Mouse (Mus musculus) cerebral cortex, adult 2 months (tissue): ENCODE measurements around the gene Pitpnm2.

ENCODE experiments used
- WGBS: fragments of 180-500 bp; shearing (Covaris S2); methylation state at CpG from one replicate; pipeline ENCODE4 v1.1.7; 2018; 5-methylcytosine and 5-hydroxymethylcytosine counted together

Pitpnm2 gene

DNA sequence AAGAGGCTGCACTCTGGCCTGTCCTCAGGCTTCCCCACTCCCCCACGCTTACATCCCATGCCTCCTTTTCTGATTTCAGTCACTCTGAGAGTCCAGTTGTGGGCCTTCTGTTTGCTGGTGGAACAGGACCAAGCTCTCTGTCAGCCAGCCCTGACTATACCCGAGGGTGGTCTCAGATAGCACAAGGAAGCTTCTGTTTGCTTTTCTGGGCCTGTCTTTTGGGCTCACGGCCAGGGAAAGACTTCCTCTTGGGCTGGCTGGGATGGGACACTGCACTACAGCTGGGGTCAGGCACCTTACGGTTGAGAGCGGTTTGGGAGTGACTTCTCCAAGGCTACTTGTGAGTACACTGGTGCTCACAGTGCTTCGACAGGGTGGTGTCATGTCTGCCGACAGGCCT lies 111.5 kb downstream of the Pitpnm2 start:
- WGBS = 52% methylated on average over 7 of the region's 7 CpGs

DNA sequence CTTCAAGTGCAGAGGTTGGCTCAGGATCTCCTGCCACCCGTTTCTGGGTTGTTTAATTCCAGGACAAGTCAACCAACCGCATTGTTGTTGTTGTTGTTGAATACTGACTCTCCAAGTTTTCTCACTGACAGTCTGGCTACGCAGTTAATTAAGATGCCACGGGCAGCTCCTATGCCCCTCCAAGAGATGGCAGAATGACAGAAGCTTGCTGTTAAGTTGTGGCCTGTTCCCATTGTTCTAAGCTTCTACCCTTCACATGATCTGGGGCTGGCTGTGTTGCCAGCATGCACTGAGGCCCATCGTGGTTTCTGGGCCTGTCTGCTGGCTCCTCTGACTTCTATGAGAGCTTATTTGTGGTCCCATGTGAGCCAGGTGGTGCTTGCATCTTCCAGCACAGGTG lies 115.3 kb downstream of the Pitpnm2 start:
- WGBS = 59% methylated on average over 5 of the region's 5 CpGs

DNA sequence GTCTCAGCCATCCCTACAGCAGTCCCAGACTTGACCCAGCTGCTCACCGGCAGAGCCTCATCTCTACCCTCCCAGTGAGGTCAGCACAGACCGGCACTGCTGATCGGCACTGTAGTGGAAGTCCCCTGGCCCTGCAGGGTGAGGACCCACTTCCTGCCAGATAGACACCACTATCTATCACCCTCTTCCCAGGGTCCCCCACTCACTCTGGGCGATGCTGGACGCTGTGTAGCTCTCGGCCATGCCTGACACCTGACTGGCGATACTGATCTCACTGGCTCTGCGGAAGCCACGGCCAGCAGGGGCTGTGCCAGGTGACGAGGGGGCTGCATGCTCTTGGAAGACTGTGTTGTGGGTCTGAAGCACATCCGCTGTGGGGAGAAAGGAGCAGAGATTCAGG lies 124.5 kb downstream of the Pitpnm2 start:
- WGBS = 85% methylated on average over 11 of the region's 11 CpGs

DNA sequence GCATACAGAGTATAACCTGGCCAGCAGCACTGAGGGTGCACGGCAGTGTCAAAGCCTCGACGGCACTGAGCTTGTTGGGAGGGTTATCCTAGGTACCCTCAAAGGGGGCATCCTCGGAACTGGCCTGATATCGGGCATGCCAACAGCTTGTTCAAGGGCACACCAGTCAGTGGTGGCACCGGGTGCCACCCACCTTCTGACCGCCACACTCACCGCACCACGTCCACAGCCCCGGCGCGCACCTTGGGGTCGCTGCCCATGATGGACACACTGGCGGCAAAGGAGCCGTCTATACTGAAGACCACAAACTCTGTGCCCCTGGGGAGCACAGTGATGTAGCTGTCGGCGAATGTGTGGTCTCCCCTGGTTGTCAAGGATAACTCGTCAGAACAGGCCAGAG lies 127.2 kb downstream of the Pitpnm2 start:
- WGBS = 87% methylated on average over 18 of the region's 18 CpGs

DNA sequence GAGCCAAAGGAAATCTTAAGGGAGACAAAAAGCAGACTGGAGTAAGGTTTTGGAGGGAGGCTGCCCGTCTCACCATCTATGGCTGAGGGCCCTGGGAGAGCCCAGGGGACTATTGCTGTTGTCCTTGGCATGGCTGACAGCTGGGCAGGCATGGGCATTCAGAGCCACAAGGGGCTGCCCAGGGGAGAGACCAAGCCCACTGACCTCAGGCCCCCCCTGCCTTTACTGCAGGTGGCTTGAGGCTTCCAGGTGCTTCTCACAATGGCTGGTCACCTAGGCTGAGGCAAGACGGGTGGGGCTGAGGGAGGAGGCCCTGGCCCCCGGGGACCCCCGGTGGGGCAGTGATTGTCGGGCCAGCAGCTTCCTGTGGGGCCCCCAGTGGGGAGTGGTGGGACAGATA lies 130.4 kb downstream of the Pitpnm2 start:
- WGBS = 59% methylated on average over 5 of the region's 5 CpGs

DNA sequence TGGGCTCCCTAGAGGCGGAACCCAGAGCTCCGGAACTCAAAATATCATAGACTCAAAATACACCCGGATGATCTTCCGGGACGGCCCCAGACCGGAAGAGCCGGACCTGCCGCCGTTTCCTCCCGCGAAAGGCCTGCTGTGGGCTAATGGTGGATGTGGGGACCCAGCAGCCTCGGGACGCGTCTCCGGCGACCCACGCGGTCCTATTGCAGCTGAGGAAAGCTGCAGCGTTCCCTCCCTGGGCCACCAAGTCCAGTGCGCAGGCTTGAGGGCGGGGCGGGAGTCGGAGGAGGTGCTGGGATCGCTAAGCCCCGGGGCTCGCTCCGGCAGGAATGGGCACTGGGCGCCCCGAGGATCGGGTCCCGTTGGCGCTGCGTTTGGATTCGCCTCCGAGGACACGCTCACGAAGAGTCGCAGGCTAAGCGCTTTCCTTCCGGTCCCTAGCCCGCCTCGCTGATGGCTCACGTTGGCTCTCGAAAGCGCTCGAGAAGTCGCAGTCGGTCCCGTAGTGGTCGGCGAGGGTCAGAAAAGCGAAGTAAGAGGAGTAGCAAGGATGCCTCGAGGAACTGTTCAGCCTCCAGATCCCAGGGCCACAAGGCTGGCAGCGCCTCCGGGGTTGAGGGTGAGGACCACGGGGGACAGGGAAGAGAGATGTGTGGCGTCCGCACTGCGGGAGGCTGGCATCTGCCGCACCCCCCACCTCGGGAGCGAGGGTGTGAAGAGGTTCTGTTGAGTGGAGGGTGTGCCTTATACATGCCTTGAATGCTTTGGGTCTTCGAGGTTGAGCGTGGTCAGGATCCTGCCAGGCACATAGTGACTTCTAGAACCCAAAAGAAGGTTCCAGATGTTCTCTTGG lies 133.3 kb downstream of the Pitpnm2 start, which contains the start of gene Arl6ip4:
Arl6ip4 (plus strand) TSS at position 100 of the 856 bp plus-strand sequence.
- WGBS = 1% methylated on average over 64 of the region's 64 CpGs

DNA sequence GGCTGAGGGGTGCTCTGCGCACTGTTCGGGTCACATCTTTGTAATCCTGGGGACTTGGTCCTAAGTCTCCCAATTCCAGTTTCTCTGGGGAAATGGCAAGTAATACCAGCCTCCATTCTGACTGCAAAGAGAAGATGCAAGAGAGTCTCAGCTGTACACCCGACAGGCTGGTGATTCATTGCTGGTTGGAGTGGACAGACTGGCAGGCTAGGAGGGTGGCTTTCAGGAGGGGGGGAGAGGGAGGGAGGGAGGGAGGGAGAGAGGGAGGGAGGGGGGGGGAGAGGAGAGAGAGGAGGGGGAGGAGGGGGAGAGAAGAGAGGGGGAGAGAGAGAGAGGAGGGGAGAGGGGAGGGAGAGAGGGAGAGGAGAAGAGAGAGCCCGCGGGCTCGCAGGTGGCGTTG lies 134.0 kb downstream of the Pitpnm2 start:
- 22% methylated on average over 7 of the region's 7 CpGs for WGBS

DNA sequence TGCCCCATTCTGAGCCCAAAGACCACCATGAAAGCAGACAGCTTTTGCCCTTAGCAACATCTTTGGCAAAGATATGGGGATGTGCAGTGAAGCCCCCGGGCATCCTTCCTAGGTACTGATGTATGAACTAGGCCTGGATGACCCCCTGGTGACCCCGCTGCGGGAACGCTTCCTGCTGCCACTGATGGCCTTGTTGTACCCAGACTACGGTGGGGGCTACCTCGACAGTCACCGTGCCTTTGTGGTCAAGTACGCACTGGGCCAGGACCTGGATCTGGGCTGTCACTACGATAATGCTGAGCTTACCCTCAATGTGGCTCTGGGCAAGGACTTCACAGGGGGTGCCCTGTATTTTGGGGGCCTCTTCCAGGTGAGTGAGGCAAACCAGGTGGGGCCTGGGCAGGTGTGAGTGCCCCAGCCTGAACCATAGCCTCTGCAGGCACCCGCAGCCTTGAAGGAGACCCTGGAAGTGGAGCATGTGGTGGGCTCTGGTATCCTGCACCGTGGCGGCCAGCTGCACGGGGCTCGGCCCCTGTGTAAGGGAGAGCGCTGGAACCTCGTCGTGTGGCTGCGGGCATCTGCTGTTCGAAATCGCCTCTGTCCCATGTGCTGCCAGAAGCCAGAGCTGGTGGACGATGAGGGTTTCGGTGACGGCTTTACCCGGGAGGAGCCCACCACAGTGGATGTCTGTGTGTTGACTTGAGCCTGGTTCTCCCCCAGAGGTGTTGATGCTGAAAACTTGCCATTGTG lies 135.1 kb downstream of the Pitpnm2 start:
- 92% methylated on average over 24 of the region's 24 CpGs for WGBS

DNA sequence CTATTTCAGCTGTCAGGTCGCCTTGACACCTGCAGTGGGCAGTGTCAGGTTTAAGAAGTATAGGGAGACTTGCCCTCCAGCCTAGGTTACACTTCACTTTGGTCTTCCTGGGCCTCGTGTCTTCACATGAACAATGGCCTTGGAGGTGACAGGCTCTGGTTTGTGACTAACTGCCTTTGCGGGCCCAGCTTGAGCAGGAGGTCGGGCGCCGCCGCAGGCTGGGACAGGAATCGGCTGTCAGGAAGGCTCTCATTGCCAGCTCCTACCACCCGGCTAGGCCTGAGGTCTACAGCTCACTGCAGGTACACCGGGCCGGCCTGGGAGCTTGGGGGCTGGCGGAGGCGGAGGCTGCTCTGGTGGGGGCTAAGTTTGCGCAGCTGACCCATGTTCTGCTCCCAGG lies 136.5 kb downstream of the Pitpnm2 start:
- WGBS = 12% methylated on average over 14 of the region's 14 CpGs

DNA sequence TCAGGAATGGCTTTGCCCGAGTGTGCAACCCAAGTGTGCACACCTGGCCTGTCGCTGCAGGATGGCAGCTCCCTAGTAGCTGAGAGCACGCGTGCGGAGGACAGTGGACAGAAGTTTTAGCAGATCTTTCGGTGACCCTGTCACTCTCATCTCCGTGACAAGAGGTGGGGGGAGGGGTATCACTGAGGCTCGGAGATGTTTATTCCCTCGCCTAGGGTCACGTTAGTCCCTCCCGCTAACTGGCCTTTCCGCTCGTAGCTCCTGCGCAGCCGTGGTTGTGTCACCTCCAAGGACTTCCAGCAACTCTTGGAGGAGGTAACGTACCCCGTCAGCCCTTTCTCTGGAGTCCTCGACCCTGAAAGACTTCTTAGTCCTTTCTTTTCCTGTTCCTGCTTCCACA lies 137.0 kb downstream of the Pitpnm2 start:
- WGBS = 1% methylated on average over 18 of the region's 18 CpGs

DNA sequence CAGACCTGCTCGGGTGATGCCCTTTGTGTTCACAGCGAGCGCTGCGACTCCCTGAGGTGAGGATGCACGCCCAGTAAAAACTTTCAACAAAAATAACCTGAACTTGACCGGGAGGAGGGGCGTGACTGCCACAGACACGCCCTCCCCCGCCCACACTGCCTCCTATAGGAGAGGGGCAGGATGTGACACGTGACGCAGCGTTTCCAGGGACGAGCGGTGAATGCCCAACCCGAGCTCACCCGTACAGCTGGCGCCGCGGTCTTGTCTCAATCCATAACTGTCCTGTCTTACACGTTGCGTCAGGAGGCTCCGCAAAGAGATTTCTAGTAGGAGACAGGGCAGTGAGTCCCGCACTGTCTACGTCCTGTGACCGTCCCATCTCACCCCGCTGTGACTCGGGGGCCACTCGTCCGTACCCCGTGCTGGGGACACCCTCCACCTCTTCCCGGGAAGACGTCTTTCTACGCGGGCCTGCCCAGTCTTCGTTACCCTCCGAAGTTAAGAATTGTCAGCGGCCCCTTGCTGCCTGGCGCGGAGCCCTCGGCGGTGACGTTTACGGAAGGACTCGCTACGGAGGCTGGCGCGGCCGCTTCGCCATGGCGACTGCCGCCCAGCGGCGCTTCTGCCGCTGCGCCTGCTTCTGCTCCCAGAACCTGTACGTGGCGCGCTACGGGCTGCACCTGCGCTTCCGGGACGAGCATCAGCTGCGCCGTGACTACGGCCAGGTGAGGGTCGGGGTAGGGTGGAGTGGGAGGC lies 137.6 kb downstream of the Pitpnm2 start, which contains the start of gene Ogfod2:
Ogfod2 (plus strand) TSS at position 556 of the 756 bp plus-strand sequence.
- WGBS = under 1% methylated on average over 66 of the region's 66 CpGs

DNA sequence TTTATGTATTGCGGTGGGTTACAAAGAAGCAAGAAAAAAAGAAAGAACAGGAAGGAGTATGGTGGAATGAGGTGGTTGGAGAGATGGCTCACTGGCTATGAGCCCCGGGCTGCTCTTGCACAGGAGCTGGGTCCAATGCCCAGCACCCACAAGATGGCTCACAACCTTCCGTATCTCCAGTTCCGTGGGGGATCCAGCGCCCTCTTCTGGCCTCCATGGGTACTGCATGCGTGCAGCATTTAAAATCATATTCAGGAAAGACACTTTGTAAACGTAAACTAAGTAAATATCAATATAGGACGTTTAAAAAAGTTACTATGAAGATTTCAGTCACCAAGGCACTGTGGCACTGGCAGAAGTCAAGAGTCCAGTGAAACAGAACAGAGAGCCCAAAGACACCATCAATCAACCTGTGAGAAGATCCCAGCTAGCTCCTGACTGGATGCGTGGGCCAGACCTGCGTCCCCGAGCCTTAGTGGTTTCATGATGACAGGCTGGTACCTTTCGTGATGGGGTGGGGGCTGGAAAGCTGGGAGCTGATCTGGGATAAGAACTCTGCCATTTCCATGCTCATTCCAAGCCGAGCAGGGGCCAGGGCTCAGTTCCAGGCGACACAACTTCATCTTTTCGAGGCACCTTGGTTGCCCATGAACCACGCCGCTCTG lies 138.4 kb downstream of the Pitpnm2 start:
- 17% methylated on average over 17 of the region's 17 CpGs for WGBS

DNA sequence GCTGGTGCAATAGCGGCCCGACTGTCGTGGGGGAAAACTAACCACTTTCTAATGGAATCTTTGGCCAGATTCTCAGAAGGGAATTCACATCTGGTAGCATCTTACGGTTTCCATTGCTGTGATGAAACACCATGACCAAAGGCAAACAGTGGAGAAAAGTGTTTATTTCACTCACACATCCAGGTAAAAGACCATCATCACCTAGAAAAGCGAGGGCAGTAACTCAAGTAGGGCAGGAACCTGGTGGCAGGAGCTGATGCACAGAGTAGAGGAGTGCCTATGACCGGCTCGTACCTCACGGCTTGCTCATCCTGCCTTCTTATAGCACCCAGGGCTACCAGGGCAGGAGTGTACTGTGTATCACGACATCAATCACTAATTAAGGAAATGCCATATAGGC lies 146.0 kb downstream of the Pitpnm2 start:
- WGBS = 97% methylated on average over 9 of the region's 9 CpGs

DNA sequence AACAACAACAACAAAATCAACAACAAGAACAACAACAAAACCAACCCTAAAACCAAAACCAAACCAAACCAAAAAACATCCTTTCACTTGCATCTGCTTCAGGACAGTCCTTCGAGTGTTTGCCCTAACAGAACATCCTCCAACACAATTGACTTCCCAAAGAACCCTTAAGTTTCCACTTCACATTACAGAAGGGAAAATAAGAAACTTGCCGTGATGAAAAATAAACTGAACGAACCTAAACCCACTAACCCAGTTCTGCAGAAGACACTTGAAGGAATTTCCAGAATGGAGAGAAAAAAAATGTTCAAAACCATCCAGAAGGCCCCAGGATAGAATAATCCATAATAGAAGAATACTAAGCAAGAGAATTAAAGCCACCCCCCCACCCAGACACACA lies 146.5 kb downstream of the Pitpnm2 start:
- 77% methylated on average over 3 of the region's 3 CpGs for WGBS

DNA sequence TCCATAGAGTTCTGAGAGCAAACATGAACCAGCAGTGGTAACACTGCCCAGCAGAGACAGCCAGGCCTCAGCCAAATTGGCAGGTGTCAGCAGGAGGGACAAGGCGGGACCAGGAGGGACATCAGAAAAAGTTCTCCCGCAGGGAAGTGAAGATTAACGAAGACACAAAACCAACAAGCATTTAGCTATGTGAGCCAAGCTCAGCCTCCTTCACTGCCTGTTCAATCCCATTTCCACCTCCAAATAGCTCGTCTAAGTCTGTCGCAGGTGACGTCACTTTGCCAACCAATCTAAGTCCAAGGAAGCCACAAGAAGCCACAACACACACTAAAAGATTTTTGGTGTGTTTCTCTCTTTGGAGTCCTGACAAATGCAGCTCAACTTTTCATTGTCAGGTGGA lies 147.2 kb downstream of the Pitpnm2 start:
- 74% methylated on average over 6 of the region's 6 CpGs for WGBS

DNA sequence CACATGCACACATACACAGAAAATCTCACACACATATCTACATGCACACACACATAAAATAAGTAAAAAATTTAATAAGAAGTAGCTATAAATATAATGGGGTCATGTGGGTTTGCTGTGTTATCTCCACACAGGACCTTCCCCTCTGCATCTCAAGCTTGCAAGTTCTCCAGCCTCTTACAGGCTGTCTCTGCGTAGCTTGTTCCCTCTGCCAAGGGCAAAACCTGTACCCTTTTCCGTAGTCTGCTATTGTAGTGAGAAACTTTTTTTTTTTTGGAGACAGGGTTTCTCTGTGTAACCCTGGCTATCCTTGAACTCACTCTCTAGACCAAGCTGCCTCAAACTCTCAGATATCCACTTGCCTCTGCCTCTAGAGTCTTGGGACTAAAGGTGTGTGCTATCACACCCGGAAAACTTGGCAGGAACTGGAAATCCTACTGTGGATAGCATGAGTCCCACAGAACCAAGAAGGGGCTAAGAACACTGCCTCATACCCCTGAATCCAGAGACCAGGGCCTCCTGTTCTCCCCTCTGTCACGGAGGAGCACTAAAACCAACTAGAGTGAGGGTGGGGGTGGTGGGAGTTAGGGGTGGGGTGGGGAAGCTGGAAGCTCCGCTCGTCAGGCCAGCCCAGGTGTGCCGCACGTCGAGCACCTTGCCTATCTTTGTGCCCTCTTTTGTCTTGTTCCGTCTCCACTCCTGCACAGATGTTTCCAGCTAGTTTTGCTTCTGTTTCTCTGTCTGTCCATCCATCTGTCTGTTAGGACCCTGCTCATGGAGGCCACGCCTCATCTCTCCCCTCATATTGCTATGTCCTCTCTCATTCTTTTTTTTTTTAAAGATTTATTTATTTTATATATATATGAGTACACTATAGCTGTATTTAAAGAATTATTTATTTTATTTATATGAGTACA lies 149.2 kb downstream of the Pitpnm2 start:
- WGBS = 92% methylated on average over 11 of the region's 11 CpGs

DNA sequence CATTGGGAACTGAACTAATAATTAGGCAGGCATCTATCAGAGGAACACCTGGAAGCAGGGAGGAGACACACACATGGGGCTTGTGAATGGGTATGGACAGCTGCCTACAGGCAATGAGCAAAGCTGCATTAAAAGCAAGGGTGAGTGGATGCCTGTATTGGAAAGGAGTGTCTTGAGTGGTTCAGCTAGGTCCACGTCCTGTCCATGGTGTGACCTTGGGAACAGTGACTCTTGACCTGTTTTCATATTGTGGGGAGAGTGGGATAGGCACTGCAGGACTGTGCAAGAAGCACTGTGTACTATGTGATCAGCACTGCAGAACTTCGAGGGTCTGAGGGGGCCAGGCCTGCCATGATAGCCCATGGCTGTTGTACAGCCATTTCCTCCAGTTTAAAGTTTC lies 150.6 kb downstream of the Pitpnm2 start:
- 90% methylated on average over 2 of the region's 2 CpGs for WGBS

DNA sequence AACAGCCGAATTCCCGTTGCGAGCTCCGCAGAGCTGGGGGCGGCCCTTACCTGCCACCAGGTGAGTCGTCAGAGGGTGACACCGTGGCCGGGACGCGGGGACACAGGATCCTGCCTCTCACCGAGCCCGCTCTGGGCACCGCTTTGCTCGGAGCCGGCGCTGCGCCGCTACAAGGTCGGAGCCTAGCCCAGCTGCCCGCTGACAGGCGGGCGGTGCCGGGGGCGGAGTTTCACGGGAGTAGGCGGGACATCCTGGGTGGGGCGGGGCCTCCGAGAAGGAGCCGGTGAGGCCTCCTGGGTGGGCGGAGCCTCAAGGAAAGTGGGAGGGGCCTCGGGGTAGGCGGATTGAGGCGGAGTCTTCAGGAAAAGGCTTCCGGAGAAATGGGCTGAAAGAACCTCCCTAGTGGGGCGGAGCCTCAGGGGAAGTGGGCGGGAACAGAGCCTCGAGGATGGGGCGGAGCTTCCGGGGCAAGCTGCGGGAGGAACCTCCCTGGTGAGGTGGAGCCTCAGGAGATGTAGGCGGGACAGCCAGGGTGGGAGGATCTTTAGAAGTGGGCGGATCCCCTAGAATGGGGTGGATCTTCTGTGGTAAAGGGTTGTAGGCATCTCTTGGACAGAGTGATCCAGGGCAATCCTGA lies 153.8 kb downstream of the Pitpnm2 start, which contains the start of gene Abcb9:
Abcb9 (minus strand) TSS at position 203 of the 637 bp plus-strand sequence.
- 3% methylated on average over 41 of the region's 42 CpGs for WGBS

DNA sequence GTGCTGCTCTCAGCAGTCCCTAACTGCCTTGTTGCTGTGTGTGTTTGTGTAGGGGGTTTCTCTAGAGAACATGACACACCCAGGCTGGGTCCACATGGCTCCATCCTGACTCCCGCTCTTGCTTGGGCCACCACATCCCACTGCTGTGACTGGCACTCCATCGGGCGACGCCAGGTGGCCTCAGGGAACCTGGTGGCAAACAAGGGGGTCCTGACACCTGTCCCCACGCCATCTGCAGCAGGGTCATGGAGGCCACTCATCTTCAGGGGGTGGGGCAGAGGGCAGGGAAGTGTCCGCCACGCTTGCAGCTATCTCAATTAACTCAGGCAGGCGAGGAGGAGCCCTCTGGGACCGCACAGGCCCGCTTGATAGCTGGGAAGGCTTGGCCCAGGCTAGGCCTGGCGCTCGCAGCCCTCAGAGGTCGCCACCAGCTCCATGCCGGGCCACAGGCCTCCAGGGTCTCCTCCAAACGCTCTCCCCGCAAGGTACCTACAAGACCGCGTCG lies 154.4 kb downstream of the Pitpnm2 start:
- WGBS = 12% methylated on average over 18 of the region's 19 CpGs
